Mouse (Mus musculus): ENCODE measurements around the gene Tfpi2. TPM values are rescaled to one million over a fixed set of nuclear protein-coding genes. Genes with fewer than 3 reads are reported as not detected.

The Tfpi2 gene
- total and polyA plus RNA-seq, 2 experiments = 69.7 to 275 TPM

DNA sequence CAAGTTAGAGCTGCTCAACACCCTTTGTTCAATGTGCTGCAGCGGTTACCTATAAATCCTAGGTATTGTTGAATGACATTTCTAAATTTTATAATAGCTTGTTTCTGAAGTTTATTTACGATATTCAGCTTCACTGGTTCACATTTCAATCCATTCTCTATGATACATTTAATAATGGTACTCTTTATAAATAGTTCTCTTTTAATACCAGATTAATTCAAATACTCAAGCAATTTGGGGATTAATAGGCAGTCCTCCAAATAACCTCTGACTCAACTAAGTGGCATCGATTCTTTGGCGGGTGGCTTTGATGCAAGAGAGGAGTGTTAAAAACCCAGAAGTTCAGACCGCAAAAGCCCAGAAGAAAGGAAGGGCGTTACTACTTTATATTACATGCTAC lies 4.8 kb upstream of the Tfpi2 start, which contains the start of gene Gngt1:
TSS of gene Gngt1 (plus strand) at position 301 of the 400 bp plus-strand sequence.
- H3K36me3 ChIP-seq (ENCODE audit: control insufficient read depth, insufficient read depth, low read length) = no peaks in the 10 kb centered on the region
- WGBS = 87% methylated on average over 6 of the region's 6 CpGs
- TF ChIP-seq CTCF (IDR thresholded peaks at IDR 0.05; ENCODE audit: low read depth, low read length) = no peak
- TF ChIP-seq POLR2A (IDR thresholded peaks at IDR 0.05; ENCODE audit: extremely low read depth, insufficient read depth, low read length) = no peak
- no peak within 1 kb of the TSS for H3K27ac ChIP-seq (replicated peaks; ENCODE audit: insufficient read depth, low read depth, low read length)
- no peaks in the 10 kb centered on the region for H3K27me3 ChIP-seq (ENCODE audit: control insufficient read depth, insufficient read depth, low read length)
- no peaks in the 10 kb centered on the region for H3K79me2 ChIP-seq (ENCODE audit: control insufficient read depth, insufficient read depth, low read length)
- no peak within 1 kb of the TSS for H3K9ac ChIP-seq (ENCODE audit: low read depth, low read length)
- no peaks in the 10 kb centered on the region; the same call in 1 of the 2 replicates for H3K4me1 ChIP-seq (ENCODE audit: control insufficient read depth, insufficient read depth, low read length)
- DNase-seq (ENCODE audit: extremely low read depth, low read depth, low spot score) = peak; percentile 51
- no peak within 1 kb of the TSS for H3K4me3 ChIP-seq (ENCODE audit: insufficient read depth, low read depth, low read length)

- no peak for DNase-seq (ENCODE audit: extremely low read depth, low read depth, low spot score)
- Histone ChIP-seq H3K36me3 (ENCODE audit: control insufficient read depth, insufficient read depth, low read length) (no peaks in the 10 kb centered on the region), H3K79me2 (ENCODE audit: control insufficient read depth, insufficient read depth, low read length) (peaks cover 8% of the 10 kb centered on the region; the same call in 1 of the 2 replicates), H3K4me3 (ENCODE audit: insufficient read depth, low read depth, low read length) (no peak overlapping the region), H3K4me1 (ENCODE audit: control insufficient read depth, insufficient read depth, low read length) (peaks cover 7% of the 10 kb centered on the region), H3K27me3 (ENCODE audit: control insufficient read depth, insufficient read depth, low read length) (no peaks in the 10 kb centered on the region), H3K27ac (replicated peaks; ENCODE audit: insufficient read depth, low read depth, low read length) (no peak overlapping the region), H3K9ac (ENCODE audit: low read depth, low read length) (no peak overlapping the region)
- WGBS = 78% methylated on average over 5 of the region's 5 CpGs
- TF ChIP-seq CTCF (IDR thresholded peaks at IDR 0.05; ENCODE audit: low read depth, low read length) (no peak), POLR2A (IDR thresholded peaks at IDR 0.05; ENCODE audit: extremely low read depth, insufficient read depth, low read length) (no peak)
These were observed 5.9 kb downstream of the Tfpi2 start for GRCm38 (mm10) chr6:3982661-3983284.

DNA sequence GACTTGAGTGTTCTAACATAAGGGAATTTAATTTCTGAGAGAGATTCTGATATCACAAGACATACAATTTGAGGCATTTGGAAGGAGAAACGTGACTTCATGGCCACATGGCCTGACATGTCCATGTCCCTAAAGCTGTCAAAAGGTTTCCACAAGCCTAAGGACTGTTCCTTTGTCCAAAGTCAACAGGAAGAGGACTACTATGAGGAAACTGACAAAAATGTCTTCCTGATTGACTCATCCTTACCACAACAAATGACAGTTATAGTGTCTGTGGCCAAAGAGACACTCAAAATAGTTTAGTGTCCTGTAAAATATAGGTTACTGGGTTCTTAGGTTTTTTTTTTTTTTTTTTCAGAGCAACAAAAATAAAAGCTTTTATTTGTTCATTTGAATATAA lies 15.0 kb downstream of the Tfpi2 start:
- WGBS = 67% methylated on average over 1 of the region's 1 CpGs

GRCm38 (mm10) chr6:3967676-3968626 lies 20.8 kb downstream of the Tfpi2 start:
- H3K27ac ChIP-seq (replicated peaks; ENCODE audit: insufficient read depth, low read depth, low read length) = no peak overlapping the region
- peaks cover 2% of the 10 kb centered on the region for H3K4me1 ChIP-seq (ENCODE audit: control insufficient read depth, insufficient read depth, low read length)
- DNase-seq (ENCODE audit: extremely low read depth, low read depth, low spot score) = no peak
- no peaks in the 10 kb centered on the region for H3K27me3 ChIP-seq (ENCODE audit: control insufficient read depth, insufficient read depth, low read length)
- H3K79me2 ChIP-seq (ENCODE audit: control insufficient read depth, insufficient read depth, low read length) = no peaks in the 10 kb centered on the region
- peak overlapping the region; percentile 34 for H3K4me3 ChIP-seq (ENCODE audit: insufficient read depth, low read depth, low read length)
- H3K9ac ChIP-seq (ENCODE audit: low read depth, low read length) = no peak overlapping the region; the same call in 1 of the 2 replicates
- TF ChIP-seq CTCF (IDR thresholded peaks at IDR 0.05; ENCODE audit: low read depth, low read length) (no peak), POLR2A (IDR thresholded peaks at IDR 0.05; ENCODE audit: extremely low read depth, insufficient read depth, low read length) (no peak)
- peaks cover 9% of the 10 kb centered on the region for H3K36me3 ChIP-seq (ENCODE audit: control insufficient read depth, insufficient read depth, low read length)
- 48% methylated on average over 31 of the region's 31 CpGs for WGBS

More for the DNA sequence above, 15.0 kb downstream of the Tfpi2 start:
- 0 out of 2 replicates have a peak, but pooled peaks cover 2% of the 10 kb centered on the region for H3K36me3 ChIP-seq (ENCODE audit: control insufficient read depth, insufficient read depth, low read length)
- no peaks in the 10 kb centered on the region for H3K27me3 ChIP-seq (ENCODE audit: control insufficient read depth, insufficient read depth, low read length)
- H3K4me1 ChIP-seq (ENCODE audit: control insufficient read depth, insufficient read depth, low read length) = peaks cover 4% of the 10 kb centered on the region
- no peak overlapping the region for H3K9ac ChIP-seq (ENCODE audit: low read depth, low read length)
- no peak overlapping the region for H3K27ac ChIP-seq (replicated peaks; ENCODE audit: insufficient read depth, low read depth, low read length)
- TF ChIP-seq CTCF (IDR thresholded peaks at IDR 0.05; ENCODE audit: low read depth, low read length) (no peak), POLR2A (IDR thresholded peaks at IDR 0.05; ENCODE audit: extremely low read depth, insufficient read depth, low read length) (no peak)
- no peak for DNase-seq (ENCODE audit: extremely low read depth, low read depth, low spot score)
- no peak overlapping the region for H3K4me3 ChIP-seq (ENCODE audit: insufficient read depth, low read depth, low read length)
- H3K79me2 ChIP-seq (ENCODE audit: control insufficient read depth, insufficient read depth, low read length) = no peaks in the 10 kb centered on the region

DNA sequence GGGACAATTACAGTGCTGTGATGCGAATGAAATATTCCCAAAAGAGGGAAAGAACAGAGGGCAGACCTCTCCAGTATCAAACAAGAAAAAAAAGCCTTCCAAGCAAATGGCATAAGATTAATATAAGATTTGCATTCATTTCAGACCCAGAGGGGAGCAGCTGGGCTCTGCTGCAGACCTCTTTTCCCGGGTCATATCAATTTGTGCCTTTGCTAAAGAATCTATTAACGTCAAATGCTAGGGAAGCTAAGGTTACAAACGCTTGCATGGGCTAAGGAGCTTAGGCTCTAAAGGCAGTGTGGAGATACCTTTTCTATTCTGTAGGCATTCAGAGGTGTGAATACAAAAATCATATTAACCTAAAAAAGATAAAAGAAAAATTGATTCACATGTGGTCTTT lies 33.8 kb downstream of the Tfpi2 start:
- no peaks in the 10 kb centered on the region for H3K79me2 ChIP-seq (ENCODE audit: control insufficient read depth, insufficient read depth, low read length)
- no peak overlapping the region for H3K9ac ChIP-seq (ENCODE audit: low read depth, low read length)
- no peaks in the 10 kb centered on the region for H3K4me1 ChIP-seq (ENCODE audit: control insufficient read depth, insufficient read depth, low read length)
- no peak overlapping the region for H3K27ac ChIP-seq (replicated peaks; ENCODE audit: insufficient read depth, low read depth, low read length)
- H3K36me3 ChIP-seq (ENCODE audit: control insufficient read depth, insufficient read depth, low read length) = no peaks in the 10 kb centered on the region
- DNase-seq (ENCODE audit: extremely low read depth, low read depth, low spot score) = no peak
- H3K4me3 ChIP-seq (ENCODE audit: insufficient read depth, low read depth, low read length) = no peak overlapping the region
- WGBS = 79% methylated on average over 4 of the region's 4 CpGs
- TF ChIP-seq CTCF (IDR thresholded peaks at IDR 0.05; ENCODE audit: low read depth, low read length) (no peak), POLR2A (IDR thresholded peaks at IDR 0.05; ENCODE audit: extremely low read depth, insufficient read depth, low read length) (no peak)
- H3K27me3 ChIP-seq (ENCODE audit: control insufficient read depth, insufficient read depth, low read length) = no peaks in the 10 kb centered on the region
